Mouse (Mus musculus) heart, postnatal 14 days (tissue): Measurements from ENCODE around the gene Wdr46. TPM values are rescaled to one million over a fixed set of nuclear protein-coding genes. Genes with fewer than 3 reads are reported as not detected.

Experiments used
- total RNA-seq, 2 experiments: library from RNA; stranded (reverse); gene quantifications; 2 replicates each; pipeline ENCODE4 v1.2.3; 2021

Gene Wdr46
- total RNA-seq, 2 experiments from 2014 or later: 10.4 to 11.5 TPM

Other genes starting within 250 kb of the Wdr46 start
- 100 to 1,000 TPM; 160 to 167 TPM for gene March2, start 222.0 kb upstream of the Wdr46 start, total RNA-seq
- gene Rab11b, start 180.1 kb upstream of the Wdr46 start, total RNA-seq: 100 to 1,000 TPM; 271 to 275 TPM
- gene Angptl4, start 158.8 kb upstream of the Wdr46 start, total RNA-seq: 10 to 100 TPM; 20.5 to 31.6 TPM
- 100 to 1,000 TPM in 1 of 2 experiments, 10 to 100 TPM in 1; 96.9 to 104 TPM for gene Kank3, start 130.1 kb upstream of the Wdr46 start, total RNA-seq
- gene Rps28, start 116.1 kb upstream of the Wdr46 start, total RNA-seq: 100 to 1,000 TPM; 736 to 815 TPM
- gene Ndufa7, start 116.1 kb upstream of the Wdr46 start, total RNA-seq: 100 to 1,000 TPM; 544 to 555 TPM
- 10 to 100 TPM; 25.0 to 26.6 TPM for gene Cd320, start 97.6 kb upstream of the Wdr46 start, total RNA-seq
- gene Gm7029, start 66.8 kb upstream of the Wdr46 start, total RNA-seq: not detected
- 1 to 10 TPM; 4.1 to 5.8 TPM for gene Kifc1, start 50.0 kb upstream of the Wdr46 start, total RNA-seq
- gene Platr17, start 35.5 kb upstream of the Wdr46 start, total RNA-seq: not detected
- 10 to 100 TPM; 11.3 to 13.7 TPM for gene Daxx, start 31.2 kb upstream of the Wdr46 start, total RNA-seq
- gene Tapbp, start 24.8 kb upstream of the Wdr46 start, total RNA-seq: 100 to 1,000 TPM in 1 of 2 experiments, 10 to 100 TPM in 1; 92.8 to 100 TPM
- 10 to 100 TPM; 16.8 to 20.3 TPM for gene Zbtb22, start 24.8 kb upstream of the Wdr46 start, total RNA-seq
- gene Rgl2, start 11.1 kb upstream of the Wdr46 start, total RNA-seq: 10 to 100 TPM; 54.7 to 58.6 TPM
- gene Pfdn6, start 317 bp upstream of the Wdr46 start, total RNA-seq: 10 to 100 TPM; 62.7 to 73.7 TPM
- gene B3galt4, start 10.8 kb downstream of the Wdr46 start, total RNA-seq: 1 to 10 TPM; 2.2 to 2.9 TPM
- gene Vps52, start 15.2 kb downstream of the Wdr46 start, total RNA-seq: 10 to 100 TPM; 35.0 to 37.8 TPM
- 100 to 1,000 TPM; 417 to 479 TPM for gene Rps18, start 15.3 kb downstream of the Wdr46 start, total RNA-seq
- gene H2-K1, start 59.7 kb downstream of the Wdr46 start, total RNA-seq: 10 to 100 TPM; 56.5 to 61.2 TPM
- gene Ring1, start 84.0 kb downstream of the Wdr46 start, total RNA-seq: 10 to 100 TPM; 12.2 to 14.6 TPM
- 10 to 100 TPM; 80.6 to 88.2 TPM for gene H2-Ke6, start 87.4 kb downstream of the Wdr46 start, total RNA-seq
- gene Slc39a7, start 91.0 kb downstream of the Wdr46 start, total RNA-seq: 10 to 100 TPM; 63.2 to 63.3 TPM
- 10 to 100 TPM; 41.9 to 44.7 TPM for gene Rxrb, start 91.2 kb downstream of the Wdr46 start, total RNA-seq
- 1 to 10 TPM; 1.5 to 2.7 TPM for gene Col11a2, start 98.8 kb downstream of the Wdr46 start, total RNA-seq
- gene H2-Oa, start 151.7 kb downstream of the Wdr46 start, total RNA-seq: under 1 TPM; 0.33 to 0.54 TPM
- 1 to 10 TPM; 3.5 to 4.0 TPM for gene H2-DMa, start 178.9 kb downstream of the Wdr46 start, total RNA-seq
- 10 to 100 TPM; 93.2 to 99.4 TPM for gene Brd2, start 182.0 kb downstream of the Wdr46 start, total RNA-seq
- gene H2-DMb2, start 202.6 kb downstream of the Wdr46 start, total RNA-seq: 1 to 10 TPM in 1 of 2 experiments, under 1 TPM in 1; 0.96 to 1.6 TPM
- 1 to 10 TPM; 1.4 to 1.8 TPM for gene H2-DMb1, start 212.4 kb downstream of the Wdr46 start, total RNA-seq
- gene Tap1, start 246.9 kb downstream of the Wdr46 start, total RNA-seq: 1 to 10 TPM; 5.4 to 5.5 TPM
- gene Psmb9, start 247.1 kb downstream of the Wdr46 start, total RNA-seq: 1 to 10 TPM; 6.5 to 7.2 TPM